Mouse (Mus musculus): ENCODE data around the gene Rsad1. TPM values are rescaled to one million over a fixed set of nuclear protein-coding genes. Genes with fewer than 3 reads are reported as not detected.

Gene Rsad1
- total RNA-seq, 1 experiment from 2014 or later, result 3.1 TPM

DNA sequence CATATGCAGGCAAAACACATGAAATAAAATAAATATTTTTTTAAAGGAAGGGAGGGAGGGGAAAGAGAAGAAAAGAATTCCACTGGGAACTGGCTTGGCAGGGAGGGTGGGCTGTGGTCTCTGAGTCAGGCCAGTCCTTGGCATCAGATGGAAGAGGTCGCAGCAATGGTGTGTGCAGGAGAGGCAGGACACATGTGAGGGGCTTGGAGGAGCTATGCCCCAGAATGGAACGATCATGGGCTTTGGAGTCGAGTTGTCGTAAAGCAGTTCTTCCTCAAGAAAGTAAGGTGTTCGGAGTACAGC, 1.3 kb upstream of the Rsad1 start:
- ATAC-seq (replicated peaks; ENCODE audit: insufficient number of reproducible peaks, low FRiP score, low TSS enrichment, poor library complexity, severe bottlenecking), result no peak

DNA sequence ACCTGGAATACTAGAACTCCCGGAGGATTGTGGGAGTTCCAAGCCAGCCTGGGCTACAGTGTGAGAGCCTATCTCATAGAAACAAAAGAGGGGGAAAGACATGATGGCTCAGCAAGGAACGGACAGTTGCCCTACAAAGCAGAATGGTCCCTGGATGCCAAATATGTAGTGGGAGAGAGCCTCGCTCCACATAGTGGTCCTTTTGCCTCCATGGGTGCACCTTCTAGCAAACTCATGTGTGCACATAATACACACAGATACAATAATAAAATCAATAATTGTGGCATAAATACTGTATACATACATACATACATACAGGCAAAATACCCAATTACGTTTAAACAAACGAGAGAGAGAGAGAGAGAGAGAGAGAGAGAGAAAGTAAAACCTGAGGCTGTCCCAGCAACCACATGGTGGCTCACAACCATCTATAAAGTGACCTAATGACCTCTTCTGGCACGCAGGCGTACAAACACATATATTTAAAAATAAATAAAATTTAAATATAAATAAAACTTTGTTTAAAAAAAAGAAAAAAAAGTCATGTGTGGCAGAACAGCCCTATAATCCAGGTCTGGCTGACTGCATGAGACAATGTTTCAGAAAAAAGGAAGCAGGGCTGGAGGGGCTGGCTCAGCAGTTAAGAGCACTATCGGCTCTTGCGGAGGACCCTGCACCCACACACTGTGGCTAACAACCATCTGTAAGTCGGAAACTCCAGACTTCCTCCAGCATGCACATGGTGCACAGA, 811 bp upstream of the Rsad1 start:
- no peak for ATAC-seq (replicated peaks; ENCODE audit: insufficient number of reproducible peaks, low FRiP score, low TSS enrichment, poor library complexity, severe bottlenecking)

DNA sequence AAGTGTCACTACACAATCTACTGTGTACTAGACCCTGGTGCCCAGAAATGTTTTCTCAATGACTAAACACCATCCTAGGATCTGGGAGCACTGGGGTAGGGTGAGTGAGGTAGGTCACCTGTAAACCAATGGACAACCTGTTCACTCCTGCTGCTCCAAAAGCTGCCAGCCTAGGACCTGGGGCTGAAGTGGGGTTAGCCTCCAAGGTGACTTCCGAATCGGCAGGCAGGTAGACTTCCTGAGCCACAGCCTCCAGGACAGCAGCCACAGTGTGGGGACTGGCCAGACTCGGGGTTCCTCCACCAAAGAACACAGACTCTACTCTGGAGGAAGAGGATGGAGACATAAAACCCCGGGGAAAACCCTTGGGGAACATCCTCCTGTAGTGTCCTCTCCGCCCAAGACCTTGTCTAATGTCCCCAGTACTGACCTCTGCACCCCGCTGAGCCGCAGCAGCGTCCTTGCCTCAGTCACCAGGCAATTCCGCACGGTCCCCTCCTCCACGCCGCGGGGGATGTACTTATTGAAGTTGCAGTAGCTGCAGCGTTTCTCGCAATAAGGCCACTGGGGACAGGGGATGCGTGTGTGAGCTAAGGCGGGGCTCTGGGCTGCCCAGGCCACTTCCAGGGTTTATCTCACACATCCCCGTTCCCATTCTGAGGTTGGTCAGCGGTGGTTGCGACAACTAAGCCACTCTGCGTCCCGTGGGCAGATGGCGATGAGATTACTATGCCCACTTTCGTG, 842 bp downstream of the Rsad1 start:
- ATAC-seq (replicated peaks; ENCODE audit: insufficient number of reproducible peaks, low FRiP score, low TSS enrichment, poor library complexity, severe bottlenecking), result no peak; the same call in 1 of the 2 replicates

GRCm38 (mm10) chr11:94547271-94547670, 1.8 kb downstream of the Rsad1 start:
- ATAC-seq (replicated peaks; ENCODE audit: insufficient number of reproducible peaks, low FRiP score, low TSS enrichment, poor library complexity, severe bottlenecking), result no peak

DNA sequence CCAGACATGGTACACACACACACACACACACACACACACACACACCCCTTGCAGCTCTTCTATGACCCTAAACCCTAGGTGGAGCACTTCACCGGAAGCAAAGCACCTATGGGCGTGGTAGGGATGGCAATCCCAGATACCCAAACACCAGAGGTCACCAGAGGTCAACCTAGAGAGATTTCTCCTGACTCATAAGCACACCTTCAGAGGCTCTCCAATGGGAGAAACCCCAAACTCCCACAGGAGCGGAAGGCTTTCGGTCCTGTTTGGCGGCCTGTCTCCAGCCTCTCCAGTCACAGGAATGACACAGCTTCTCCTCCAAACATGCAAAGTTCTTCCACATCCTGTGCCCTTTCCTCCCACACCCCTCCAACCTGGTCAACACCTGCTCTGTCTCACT, 2.7 kb downstream of the Rsad1 start:
- no peak for ATAC-seq (replicated peaks; ENCODE audit: insufficient number of reproducible peaks, low FRiP score, low TSS enrichment, poor library complexity, severe bottlenecking)

GRCm38 (mm10) chr11:94544422-94544821, 4.6 kb downstream of the Rsad1 start:
- ATAC-seq (replicated peaks; ENCODE audit: insufficient number of reproducible peaks, low FRiP score, low TSS enrichment, poor library complexity, severe bottlenecking), result no peak

GRCm38 (mm10) chr11:94543932-94544331, 5.1 kb downstream of the Rsad1 start:
- ATAC-seq (replicated peaks; ENCODE audit: insufficient number of reproducible peaks, low FRiP score, low TSS enrichment, poor library complexity, severe bottlenecking), result peak; percentile 79

GRCm38 (mm10) chr11:94543344-94543743, 5.7 kb downstream of the Rsad1 start:
- no peak for ATAC-seq (replicated peaks; ENCODE audit: insufficient number of reproducible peaks, low FRiP score, low TSS enrichment, poor library complexity, severe bottlenecking)

DNA sequence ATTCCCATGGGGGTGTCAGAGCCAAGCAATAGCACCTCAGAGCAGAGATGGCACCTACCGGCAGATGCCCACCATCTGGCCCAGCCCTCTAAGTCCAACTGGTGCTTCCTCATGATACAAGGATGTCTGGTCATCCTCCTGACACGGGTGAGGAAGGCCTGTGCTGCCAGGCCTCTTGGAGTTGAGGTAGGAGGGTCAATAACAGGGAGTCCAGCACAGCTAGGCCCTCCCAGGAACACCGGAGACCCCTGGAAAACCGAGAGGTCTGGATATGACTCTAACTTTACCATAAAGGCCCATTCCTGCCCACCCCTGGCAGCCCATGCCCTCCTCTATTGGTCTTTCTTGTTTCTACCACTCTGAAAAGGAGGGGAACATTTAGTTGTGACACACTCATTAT, 6.7 kb downstream of the Rsad1 start:
- no peak for ATAC-seq (replicated peaks; ENCODE audit: insufficient number of reproducible peaks, low FRiP score, low TSS enrichment, poor library complexity, severe bottlenecking)

DNA sequence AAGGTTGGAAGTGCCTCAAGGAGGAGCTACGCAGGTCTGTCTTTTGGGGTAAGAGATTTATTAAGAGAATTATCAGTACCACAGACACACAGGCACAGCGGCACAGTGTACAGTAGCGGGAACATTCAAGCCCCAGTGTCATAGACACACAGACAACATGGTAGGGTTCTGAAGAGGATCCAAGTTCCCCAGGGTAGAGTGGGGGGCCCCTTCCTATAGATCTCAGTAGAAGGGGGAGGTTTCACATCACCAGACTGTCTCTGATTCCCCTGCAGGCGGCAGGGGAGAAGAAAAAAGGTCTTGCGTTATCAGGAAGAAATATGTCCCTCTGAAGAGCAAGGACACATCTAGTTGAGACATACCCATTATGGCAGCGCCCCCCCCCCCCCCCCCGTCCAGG, 9.3 kb downstream of the Rsad1 start:
- ATAC-seq (replicated peaks; ENCODE audit: insufficient number of reproducible peaks, low FRiP score, low TSS enrichment, poor library complexity, severe bottlenecking), result no peak

- no peak for ATAC-seq (replicated peaks; ENCODE audit: insufficient number of reproducible peaks, low FRiP score, low TSS enrichment, poor library complexity, severe bottlenecking)
Observed at GRCm38 (mm10) chr11:94538733-94539292, 10.2 kb downstream of the Rsad1 start.

DNA sequence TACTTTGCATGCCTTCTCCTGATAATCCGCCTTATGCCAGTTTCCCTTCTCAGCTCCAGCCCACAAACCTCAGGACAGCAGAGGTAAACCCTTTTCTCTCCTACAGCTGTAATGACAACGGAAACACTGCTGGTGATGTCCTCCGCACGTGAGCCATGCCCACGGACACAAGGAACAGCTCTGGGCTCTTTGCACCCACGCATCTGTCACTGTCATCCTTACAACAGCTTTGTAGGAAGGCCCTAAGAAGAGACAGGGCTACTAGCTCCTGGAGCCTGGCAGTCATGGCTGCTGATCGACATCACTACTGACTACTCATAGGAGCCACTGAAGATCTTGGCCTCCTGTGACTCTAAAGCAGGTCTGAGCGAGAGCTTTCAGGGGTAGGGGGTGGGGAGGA, 15.9 kb downstream of the Rsad1 start:
- ATAC-seq (replicated peaks; ENCODE audit: insufficient number of reproducible peaks, low FRiP score, low TSS enrichment, poor library complexity, severe bottlenecking), result no peak

DNA sequence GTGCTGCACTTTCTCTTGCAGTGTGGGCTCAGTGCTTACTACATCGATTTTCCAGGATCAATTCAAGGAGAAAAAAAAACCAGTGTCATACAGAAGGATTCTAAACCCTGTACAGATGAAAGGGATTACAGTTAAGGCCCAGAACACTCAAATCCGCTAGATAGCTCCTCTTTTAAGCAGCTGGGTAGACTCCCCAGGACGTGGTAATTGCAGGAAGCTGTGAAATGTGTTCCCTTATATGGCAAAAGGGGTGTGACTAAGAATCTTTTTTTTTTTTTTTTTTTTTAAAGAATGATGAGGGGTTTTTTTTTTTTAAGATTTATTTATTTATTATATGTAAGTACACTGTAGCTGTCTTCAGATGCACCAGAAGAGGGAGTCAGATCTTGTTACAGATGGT, 20.2 kb downstream of the Rsad1 start:
- no peak for ATAC-seq (replicated peaks; ENCODE audit: insufficient number of reproducible peaks, low FRiP score, low TSS enrichment, poor library complexity, severe bottlenecking)

GRCm38 (mm10) chr11:94526171-94526879, 22.7 kb downstream of the Rsad1 start:
- no peak for ATAC-seq (replicated peaks; ENCODE audit: insufficient number of reproducible peaks, low FRiP score, low TSS enrichment, poor library complexity, severe bottlenecking)

DNA sequence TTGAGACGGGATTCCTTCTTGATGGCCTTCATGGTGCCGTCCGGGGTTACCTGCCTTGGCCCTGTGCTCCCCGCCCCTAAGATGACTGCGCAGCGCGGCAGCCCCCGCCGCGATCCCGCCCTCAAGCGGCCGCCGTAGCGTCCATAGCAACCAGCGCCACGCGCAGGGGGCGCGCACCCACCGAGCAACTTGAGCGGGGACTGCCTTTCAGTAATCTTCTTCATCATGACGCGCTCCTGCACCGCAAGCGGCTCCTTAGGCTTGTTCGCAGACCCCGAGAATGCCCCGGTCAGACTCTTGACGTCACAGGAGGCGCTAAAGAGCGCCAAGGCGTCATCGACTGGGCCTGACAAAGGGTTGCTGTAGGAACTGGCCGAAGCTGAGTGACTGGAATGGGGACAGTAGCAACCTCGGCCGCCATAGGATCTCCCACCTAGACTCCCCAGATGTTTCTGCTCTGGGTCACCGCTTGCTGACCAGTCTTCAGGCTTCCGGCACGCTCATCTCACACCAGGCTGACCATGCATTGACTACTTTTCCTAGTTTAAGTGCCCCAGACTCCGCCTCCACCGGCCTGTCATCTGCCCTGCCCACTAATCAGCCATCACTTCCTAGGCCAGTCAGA, 27.7 kb downstream of the Rsad1 start, which contains the start of gene Mycbpap:
Gene Mycbpap, minus strand, starts transcription at position 524 of the 625 bp plus-strand sequence.
- ATAC-seq (replicated peaks; ENCODE audit: insufficient number of reproducible peaks, low FRiP score, low TSS enrichment, poor library complexity, severe bottlenecking), result peak; percentile 74

DNA sequence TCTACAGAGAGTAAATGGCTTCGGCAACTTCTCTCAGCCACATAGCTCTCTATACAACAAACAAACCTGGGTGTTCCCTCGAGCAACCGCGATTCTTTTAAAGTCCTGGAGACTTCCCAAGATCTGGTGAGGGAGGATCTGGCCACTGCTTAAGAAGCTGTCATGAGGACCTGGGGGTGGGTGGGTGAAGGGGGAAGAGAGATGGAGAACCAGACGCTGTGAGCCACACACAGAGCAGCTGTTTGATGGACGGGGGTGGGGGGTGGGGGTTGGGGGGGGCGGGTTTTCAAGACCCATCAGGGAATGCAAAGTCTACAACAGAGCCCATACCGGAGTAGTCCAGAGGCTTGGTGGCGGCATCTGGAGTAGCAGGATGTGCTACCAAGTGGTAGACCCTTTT, 35.6 kb downstream of the Rsad1 start:
- no peak for ATAC-seq (replicated peaks; ENCODE audit: insufficient number of reproducible peaks, low FRiP score, low TSS enrichment, poor library complexity, severe bottlenecking)

GRCm38 (mm10) chr11:94508976-94509375, 40.1 kb downstream of the Rsad1 start:
- no peak for ATAC-seq (replicated peaks; ENCODE audit: insufficient number of reproducible peaks, low FRiP score, low TSS enrichment, poor library complexity, severe bottlenecking)

DNA sequence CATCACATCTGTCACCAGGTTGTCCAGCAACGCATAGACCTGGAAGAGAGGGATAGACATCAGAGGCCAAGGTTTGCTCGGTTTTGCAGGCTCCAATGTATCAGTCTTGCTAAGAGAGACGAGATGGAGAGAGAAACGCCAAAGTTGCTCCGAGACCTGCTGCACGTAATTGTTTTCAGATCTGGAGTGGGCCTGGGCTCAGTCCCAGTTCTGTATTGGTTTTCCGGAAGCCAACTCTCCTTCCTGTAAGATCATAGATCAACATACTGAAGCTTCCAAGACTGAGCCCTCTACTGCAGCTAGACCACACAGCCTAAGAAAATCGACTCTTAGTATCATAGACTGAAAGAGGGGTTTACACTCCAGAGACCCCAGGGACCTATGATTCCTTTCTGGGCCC, 47.6 kb downstream of the Rsad1 start:
- ATAC-seq (replicated peaks; ENCODE audit: insufficient number of reproducible peaks, low FRiP score, low TSS enrichment, poor library complexity, severe bottlenecking), result no peak

GRCm38 (mm10) chr11:94500362-94500761, 48.7 kb downstream of the Rsad1 start:
- ATAC-seq (replicated peaks; ENCODE audit: insufficient number of reproducible peaks, low FRiP score, low TSS enrichment, poor library complexity, severe bottlenecking), result no peak
